Mouse (Mus musculus): Measurements from ENCODE around the gene Hoxc10. TPM values are rescaled to one million over a fixed set of nuclear protein-coding genes. Genes with fewer than 3 reads are reported as not detected.

The Hoxc10 gene
- polyA plus RNA-seq (2017; shearing (Covaris generic)), result not detected

GRCm38 (mm10) chr15:102966776-102967311, at the start of gene Hoxc10:
Gene Hoxc10 (plus strand): TSS chr15:102966796.
- ATAC-seq, result peak; percentile 4

- no peak for ATAC-seq
Measured at GRCm38 (mm10) chr15:102917972-102918572, 48.5 kb upstream of the Hoxc10 start.

- ATAC-seq, result no peak
Measured at GRCm38 (mm10) chr15:102918611-102919265, 47.9 kb upstream of the Hoxc10 start.

- no peak for ATAC-seq
Measured at GRCm38 (mm10) chr15:102919336-102920180, 47.0 kb upstream of the Hoxc10 start.

- no peak for ATAC-seq
Measured at GRCm38 (mm10) chr15:102920619-102921018, 46.0 kb upstream of the Hoxc10 start.

- ATAC-seq, result no peak
Measured at GRCm38 (mm10) chr15:102921053-102922011, 45.3 kb upstream of the Hoxc10 start, which contains the start of gene Hoxc13. Gene Hoxc13 (plus strand): TSS chr15:102921103.

- no peak for ATAC-seq
Measured at GRCm38 (mm10) chr15:102922012-102922362, 44.6 kb upstream of the Hoxc10 start.

- no peak for ATAC-seq
Measured at GRCm38 (mm10) chr15:102922636-102923500, 43.7 kb upstream of the Hoxc10 start.

- no peak for ATAC-seq
Measured at GRCm38 (mm10) chr15:102927032-102927645, 39.5 kb upstream of the Hoxc10 start.

GRCm38 (mm10) chr15:102931706-102932358, 34.8 kb upstream of the Hoxc10 start:
- no peak for ATAC-seq

GRCm38 (mm10) chr15:102934438-102934837, 32.2 kb upstream of the Hoxc10 start:
- no peak for ATAC-seq

- ATAC-seq, result no peak
Measured at GRCm38 (mm10) chr15:102934897-102935296, 31.7 kb upstream of the Hoxc10 start.

- no peak for ATAC-seq
Measured at GRCm38 (mm10) chr15:102936279-102936972, 30.2 kb upstream of the Hoxc10 start, which contains the start of gene Hoxc12. Gene Hoxc12 (plus strand): TSS chr15:102936757.

GRCm38 (mm10) chr15:102937036-102937666, 29.4 kb upstream of the Hoxc10 start:
- ATAC-seq, result no peak

- ATAC-seq, result no peak
Measured at GRCm38 (mm10) chr15:102939256-102940155, 27.1 kb upstream of the Hoxc10 start.

- no peak for ATAC-seq
Measured at GRCm38 (mm10) chr15:102942739-102943467, 23.7 kb upstream of the Hoxc10 start.

- no peak for ATAC-seq
Measured at GRCm38 (mm10) chr15:102943468-102943813, 23.2 kb upstream of the Hoxc10 start.

Measured in inflammation-experienced regulatory T-cells, adult 6 months (primary cell).